Mouse (Mus musculus) kidney, adult 2 months (tissue): ENCODE data around the gene Sh3rf1. TPM values are rescaled to one million over a fixed set of nuclear protein-coding genes. Genes with fewer than 3 reads are reported as not detected.

Experiments used
- DNase-seq: peaks from one replicate; pipeline ENCODE4 v3.0.0; 2021
- H3K27ac ChIP-seq: fragments of 200-500 bp; 2 replicates; pipeline ENCODE4 v1.5.1; 2012; ENCODE audit warnings: low read depth, low read length, control low read depth, inconsistent platforms; ENCODE audit not compliant: insufficient read depth
- H3K27me3 ChIP-seq: fragments of 200-500 bp; replicated peaks from 2 replicates; pipeline ENCODE4 v1.6.1; 2012; ENCODE audit warnings: mild to moderate bottlenecking, moderate library complexity, low read length, inconsistent platforms; ENCODE audit not compliant: control insufficient read depth, insufficient read depth
- H3K36me3 ChIP-seq: fragments of 200-500 bp; 2 replicates; pipeline ENCODE4 v1.6.1; 2012; ENCODE audit warnings: mild to moderate bottlenecking, moderate library complexity, low read length, inconsistent platforms; ENCODE audit not compliant: control insufficient read depth, insufficient read depth
- H3K4me1 ChIP-seq: fragments of 200-500 bp; 2 replicates; pipeline ENCODE4 v1.6.1; 2011; ENCODE audit warnings: low read length; ENCODE audit not compliant: control insufficient read depth, insufficient read depth
- H3K4me3 ChIP-seq: fragments of 200-500 bp; 2 replicates; pipeline ENCODE4 v1.5.1; 2011; ENCODE audit warnings: mild to moderate bottlenecking, low read depth, low read length, control low read depth; ENCODE audit not compliant: insufficient read depth
- CTCF ChIP-seq: fragments of 200-500 bp; conservative IDR thresholded peaks from 2 replicates; pipeline ENCODE4 v1.5.1; 2011; ENCODE audit warnings: low read depth, mild to moderate bottlenecking, control low read depth, low read length, moderate library complexity, mixed read lengths; ENCODE audit not compliant: insufficient read depth, insufficient read length
- POLR2A ChIP-seq: fragments of 200-500 bp; IDR thresholded peaks from one replicate; pipeline ENCODE4 v1.6.1; 2011; ENCODE audit warnings: low read depth, low read length, control low read depth
- WGBS: fragments of 180-500 bp; shearing (Covaris S2); methylation state at CpG from one replicate; pipeline ENCODE4 v1.1.7; 2018; 5-methylcytosine and 5-hydroxymethylcytosine counted together
- polyA plus RNA-seq: library from polyadenylated mRNA; depleted of rRNA; stranded (reverse); fragments of >200 nt; gene quantifications from 2 replicates; pipeline ENCODE4 v1.2.3, GENCODE M21; 2012

Sh3rf1 gene
- polyA plus RNA-seq, 1 experiment = 14.4 TPM

- no peaks in the 10 kb centered on the region for H3K36me3 ChIP-seq
- H3K4me3 ChIP-seq = no peak overlapping the region
- H3K4me1 ChIP-seq = peaks cover 15% of the 10 kb centered on the region; the same call in 1 of the 2 replicates
- no peaks in the 10 kb centered on the region for H3K27me3 ChIP-seq
- TF ChIP-seq POLR2A (no peak), CTCF (no peak)
- DNase-seq = no peak
- H3K27ac ChIP-seq = no peak overlapping the region
- WGBS = 78% methylated on average over 7 of the region's 7 CpGs
Measured at GRCm38 (mm10) chr8:61313016-61313415, 89.3 kb downstream of the Sh3rf1 start.

GRCm38 (mm10) chr8:61316012-61316767 lies 92.5 kb downstream of the Sh3rf1 start:
- no peak for TF ChIP-seq POLR2A
- no peak for TF ChIP-seq CTCF
- WGBS = 29% methylated on average over 10 of the region's 10 CpGs
- no peak for DNase-seq
- peaks cover 5% of the 10 kb centered on the region; the same call in 1 of the 2 replicates for H3K4me1 ChIP-seq
- no peaks in the 10 kb centered on the region for H3K36me3 ChIP-seq
- peak overlapping the region; percentile 90 for H3K27ac ChIP-seq
- H3K4me3 ChIP-seq = no peak overlapping the region
- no peaks in the 10 kb centered on the region for H3K27me3 ChIP-seq

GRCm38 (mm10) chr8:61316813-61317534 lies 93.3 kb downstream of the Sh3rf1 start:
- peaks cover 5% of the 10 kb centered on the region; the same call in 1 of the 2 replicates for H3K4me1 ChIP-seq
- WGBS = 52% methylated on average over 10 of the region's 10 CpGs
- no peaks in the 10 kb centered on the region for H3K27me3 ChIP-seq
- no peaks in the 10 kb centered on the region for H3K36me3 ChIP-seq
- H3K4me3 ChIP-seq = no peak overlapping the region
- DNase-seq = peak; percentile 46
- H3K27ac ChIP-seq = peak overlapping the region; percentile 81
- TF ChIP-seq POLR2A (no peak), CTCF (no peak)

GRCm38 (mm10) chr8:61317535-61318136 lies 94.0 kb downstream of the Sh3rf1 start:
- WGBS = 93% methylated on average over 6 of the region's 6 CpGs
- no peak for DNase-seq
- Histone ChIP-seq H3K4me1 (peaks cover 5% of the 10 kb centered on the region; the same call in 1 of the 2 replicates), H3K27ac (no peak overlapping the region), H3K36me3 (no peaks in the 10 kb centered on the region), H3K27me3 (no peaks in the 10 kb centered on the region), H3K4me3 (no peak overlapping the region)
- TF ChIP-seq POLR2A (no peak), CTCF (no peak)

GRCm38 (mm10) chr8:61321216-61321615 lies 97.5 kb downstream of the Sh3rf1 start:
- Histone ChIP-seq H3K36me3 (no peaks in the 10 kb centered on the region), H3K4me3 (no peak overlapping the region), H3K27me3 (no peaks in the 10 kb centered on the region), H3K4me1 (peaks cover 18% of the 10 kb centered on the region; the same call in 1 of the 2 replicates), H3K27ac (no peak overlapping the region)
- no peak for DNase-seq
- 66% methylated on average over 3 of the region's 3 CpGs for WGBS
- no peak for TF ChIP-seq POLR2A
- TF ChIP-seq CTCF = no peak

- no peak overlapping the region for H3K27ac ChIP-seq
- 76% methylated on average over 5 of the region's 5 CpGs for WGBS
- no peak for DNase-seq
- H3K36me3 ChIP-seq = no peaks in the 10 kb centered on the region
- TF ChIP-seq CTCF (no peak), POLR2A (no peak)
- no peaks in the 10 kb centered on the region for H3K27me3 ChIP-seq
- no peak overlapping the region for H3K4me3 ChIP-seq
- H3K4me1 ChIP-seq = peaks cover 19% of the 10 kb centered on the region; the same call in 1 of the 2 replicates
Measured at GRCm38 (mm10) chr8:61321780-61322179, 98.1 kb downstream of the Sh3rf1 start.

GRCm38 (mm10) chr8:61322462-61322861 lies 98.8 kb downstream of the Sh3rf1 start:
- no peak overlapping the region for H3K27ac ChIP-seq
- 47% methylated on average over 8 of the region's 8 CpGs for WGBS
- peaks cover 21% of the 10 kb centered on the region; the same call in 1 of the 2 replicates for H3K4me1 ChIP-seq
- TF ChIP-seq CTCF = no peak
- TF ChIP-seq POLR2A = no peak
- H3K27me3 ChIP-seq = no peaks in the 10 kb centered on the region
- no peak for DNase-seq
- H3K36me3 ChIP-seq = no peaks in the 10 kb centered on the region
- no peak overlapping the region for H3K4me3 ChIP-seq
